Mouse (Mus musculus) hematopoietic stem cell, adult 5-6 weeks (primary cell): ENCODE results near the gene Spag17. TPM values are rescaled to one million over a fixed set of nuclear protein-coding genes. Genes with fewer than 3 reads are reported as not detected.

Experiments used
- ATAC-seq, 2 experiments: fragments of 125-278 bp in 1 of 2; replicated peaks in 1 of 2; 2 replicates each; pipeline ENCODE4 v1.8.0; 2016 to 2017; ENCODE audit warnings: inconsistent platforms in 2 of 2, mild to moderate bottlenecking in 2 of 2, moderate number of reproducible peaks in 2 of 2, low read depth in 1 of 2, moderate TSS enrichment in 1 of 2; ENCODE audit not compliant: low FRiP score in 2 of 2, poor library complexity in 2 of 2, severe bottlenecking in 2 of 2, insufficient read depth in 1 of 2, low TSS enrichment in 1 of 2
- total RNA-seq: library from RNA; stranded (forward); fragments of 172-1452, 232-1000 nt; gene quantifications from 2 replicates; pipeline ENCODE4 v1.2.3, GENCODE M21; 2017

Spag17 gene
- total RNA-seq, 1 experiment from 2014 or later, result 1.5 TPM

- ATAC-seq, result no peak
Observed at GRCm38 (mm10) chr3:100102386-100103092, 217.3 kb downstream of the Spag17 start.

- no peak for ATAC-seq
Observed at GRCm38 (mm10) chr3:100106736-100107135, 221.5 kb downstream of the Spag17 start.

- ATAC-seq, result no peak
Observed at GRCm38 (mm10) chr3:100118681-100119080, 233.5 kb downstream of the Spag17 start.

- ATAC-seq, result no peak
Observed at GRCm38 (mm10) chr3:100121961-100122360, 236.8 kb downstream of the Spag17 start.

GRCm38 (mm10) chr3:100122445-100122844, 237.2 kb downstream of the Spag17 start:
- ATAC-seq, result no peak

GRCm38 (mm10) chr3:100160682-100161445, 275.7 kb downstream of the Spag17 start:
- no peak for ATAC-seq

GRCm38 (mm10) chr3:100161665-100162314, 276.6 kb downstream of the Spag17 start:
- ATAC-seq, result no peak

- ATAC-seq, result peak; percentile 97 to 98
Observed at GRCm38 (mm10) chr3:100162315-100163105, 277.3 kb downstream of the Spag17 start, which contains the start of the genes Gdap2 and Wdr3. Gdap2 (plus strand) TSS chr3:100162381. Wdr3 (minus strand) TSS chr3:100162407.

- ATAC-seq, result no peak
Observed at GRCm38 (mm10) chr3:100163556-100163955, 278.4 kb downstream of the Spag17 start.

- no peak for ATAC-seq
Observed at GRCm38 (mm10) chr3:100164991-100165390, 279.8 kb downstream of the Spag17 start.

- 0 out of 4 replicates have a peak, but pooled peaks of 1 of the 2 experiments have one; percentile 32 for ATAC-seq
Observed at GRCm38 (mm10) chr3:100176031-100176430, 290.8 kb downstream of the Spag17 start.

- ATAC-seq, result no peak
Observed at GRCm38 (mm10) chr3:100180471-100180870, 295.3 kb downstream of the Spag17 start.

- ATAC-seq, result peak in 1 of 2 experiments; percentile 48; a peak in 1 of 4 replicates
Observed at GRCm38 (mm10) chr3:100189444-100189843, 304.2 kb downstream of the Spag17 start.

- no peak for ATAC-seq
Observed at GRCm38 (mm10) chr3:100189861-100190260, 304.7 kb downstream of the Spag17 start.
